ENCODE assay signal across 15 mouse cellular contexts in genomic region chr4:62293219-62293861, GRCm38 (mm10). TPM values are rescaled to one million over a fixed set of nuclear protein-coding genes. Genes with fewer than 3 reads are reported as not detected.
DNase-seq lines count a peak whose midpoint lies in the region; ATAC-seq lines count a peak whose summit lies in the region.
"Had no signal": no experiment of that assay in that cellular context is flagged by ENCODE, and none has a peak within 500 bp of the region (broad histone marks: within the 10 kb centered on the region; RNA-seq: fewer than 3 reads in every experiment).

No protein-coding gene starts in this region.

- peaks cover 17% of the 10 kb centered on the region for H3K4me1 ChIP-seq in kidney, embryonic 14.5 days (ENCODE audit: control insufficient read depth, insufficient read depth, low read length)
- H3K4me1 ChIP-seq in kidney, embryonic 16.5 days (ENCODE audit: insufficient read depth, low read length): peaks cover 15% of the 10 kb centered on the region; the same call in 1 of the 2 replicates
- H3K4me1 ChIP-seq in hindbrain, embryonic 14.5 days (replicated peaks; ENCODE audit: control insufficient read depth, insufficient read depth, low read length): 0 out of 2 replicates have a peak, but pooled peaks cover 9% of the 10 kb centered on the region
- H3K4me1 ChIP-seq in neural tube, embryonic 13.5 days (replicated peaks): peaks cover 25% of the 10 kb centered on the region
- H3K4me1 ChIP-seq: embryonic facial prominence, embryonic 15.5 days; limb, embryonic 13.5 days had no signal

- no peak overlapping the region for H3K9ac ChIP-seq in kidney, embryonic 14.5 days (ENCODE audit: low read depth, low read length)
- H3K9ac ChIP-seq in kidney, embryonic 16.5 days (replicated peaks; ENCODE audit: low read length): no peak overlapping the region
- 0 out of 2 replicates have a peak overlapping the region, but pooled peaks have one; percentile 11 for H3K9ac ChIP-seq in hindbrain, embryonic 14.5 days
- peak overlapping the region; percentile 38; the same call in 1 of the 2 replicates for H3K9ac ChIP-seq in neural tube, embryonic 13.5 days
- H3K9ac ChIP-seq: embryonic facial prominence, embryonic 15.5 days; heart, embryonic 13.5 days; limb, embryonic 13.5 days; liver, postnatal 0 days had no signal

- peak; percentile 73 for DNase-seq in right cerebral cortex, adult 18-20 months
- no peak for DNase-seq in right cerebral cortex, postnatal 4 days
- DNase-seq in hindbrain, embryonic 14.5 days (ENCODE audit: low spot score): no peak
- DNase-seq in cerebellum, adult 9-11 months: no peak
- DNase-seq: gastrocnemius, postnatal 14 days; liver, postnatal 0 days; thymus, postnatal 36 days had no signal

- H3K4me2 ChIP-seq in kidney, embryonic 14.5 days (replicated peaks; ENCODE audit: low read depth, low read length): no peak overlapping the region
- no peak overlapping the region for H3K4me2 ChIP-seq in kidney, embryonic 16.5 days (replicated peaks; ENCODE audit: low read depth, low read length)
- no peak overlapping the region for H3K4me2 ChIP-seq in hindbrain, embryonic 14.5 days (replicated peaks)
- no peak overlapping the region for H3K4me2 ChIP-seq in neural tube, embryonic 13.5 days
- H3K4me2 ChIP-seq: embryonic facial prominence, embryonic 15.5 days; heart, embryonic 13.5 days; limb, embryonic 13.5 days had no signal

- WGBS in kidney, embryonic 14.5 days: 37% methylated on average over 10 of the region's 10 CpGs
- WGBS in kidney, embryonic 16.5 days: 36% methylated on average over 10 of the region's 10 CpGs
- 52% methylated on average over 10 of the region's 10 CpGs for WGBS in hindbrain, embryonic 14.5 days
- WGBS in neural tube, embryonic 13.5 days: 35% methylated on average over 10 of the region's 10 CpGs

- H3K36me3 ChIP-seq in kidney, embryonic 14.5 days (ENCODE audit: control insufficient read depth, insufficient read depth, low read length): peaks cover 5% of the 10 kb centered on the region; the same call in 1 of the 2 replicates
- H3K36me3 ChIP-seq in kidney, embryonic 16.5 days (ENCODE audit: insufficient read depth, low read length): peaks cover 7% of the 10 kb centered on the region
- peaks cover 33% of the 10 kb centered on the region for H3K36me3 ChIP-seq in hindbrain, embryonic 14.5 days (replicated peaks; ENCODE audit: control insufficient read depth, insufficient read depth)
- peaks cover 40% of the 10 kb centered on the region for H3K36me3 ChIP-seq in neural tube, embryonic 13.5 days

- no peaks in the 10 kb centered on the region for H3K9me3 ChIP-seq in kidney, embryonic 14.5 days (ENCODE audit: control insufficient read depth, low read length)
- no peaks in the 10 kb centered on the region for H3K9me3 ChIP-seq in kidney, embryonic 16.5 days (ENCODE audit: low read length)
- H3K9me3 ChIP-seq in hindbrain, embryonic 14.5 days (ENCODE audit: control insufficient read depth, low read length): no peaks in the 10 kb centered on the region
- no peaks in the 10 kb centered on the region for H3K9me3 ChIP-seq in neural tube, embryonic 13.5 days
- H3K9me3 ChIP-seq: embryonic facial prominence, embryonic 15.5 days; heart, embryonic 13.5 days; limb, embryonic 13.5 days had no signal

- H3K27ac ChIP-seq in kidney, embryonic 14.5 days (ENCODE audit: low read depth, low read length): no peak overlapping the region
- H3K27ac ChIP-seq in kidney, embryonic 16.5 days (ENCODE audit: low read length): no peak overlapping the region
- 0 out of 2 replicates have a peak overlapping the region, but pooled peaks have one; percentile 9 for H3K27ac ChIP-seq in hindbrain, embryonic 14.5 days
- H3K27ac ChIP-seq in neural tube, embryonic 13.5 days (replicated peaks): no peak overlapping the region; the same call in 1 of the 2 replicates
- H3K27ac ChIP-seq: embryonic facial prominence, embryonic 15.5 days; heart, embryonic 13.5 days; limb, embryonic 13.5 days had no signal

- 0 out of 2 replicates have a peak, but pooled peaks have one; percentile 18 for ATAC-seq in kidney, embryonic 14.5 days (ENCODE audit: low FRiP score, low TSS enrichment)
- no peak for ATAC-seq in kidney, embryonic 16.5 days (ENCODE audit: low FRiP score, low TSS enrichment)
- ATAC-seq in hindbrain, embryonic 14.5 days (ENCODE audit: low FRiP score): no peak
- ATAC-seq in neural tube, embryonic 13.5 days (ENCODE audit: low read depth): peak; percentile 57
- ATAC-seq: forebrain, embryonic 14.5 days; liver, postnatal 0 days had no signal

- H3K27me3 ChIP-seq in kidney, embryonic 14.5 days (ENCODE audit: control insufficient read depth, insufficient read depth, low read length): no peaks in the 10 kb centered on the region
- H3K27me3 ChIP-seq in kidney, embryonic 16.5 days (ENCODE audit: insufficient read depth, low read length): no peaks in the 10 kb centered on the region
- H3K27me3 ChIP-seq in hindbrain, embryonic 14.5 days (ENCODE audit: control insufficient read depth, insufficient read depth, low read length): no peaks in the 10 kb centered on the region
- no peaks in the 10 kb centered on the region for H3K27me3 ChIP-seq in neural tube, embryonic 13.5 days
- H3K27me3 ChIP-seq: CH12.LX; embryonic facial prominence, embryonic 15.5 days; heart, embryonic 13.5 days; limb, embryonic 13.5 days had no signal

- H3K4me3 ChIP-seq in kidney, embryonic 14.5 days (ENCODE audit: low read length): no peak overlapping the region
- no peak overlapping the region for H3K4me3 ChIP-seq in kidney, embryonic 16.5 days (ENCODE audit: low read length)
- H3K4me3 ChIP-seq in hindbrain, embryonic 14.5 days (replicated peaks; ENCODE audit: low read length): no peak overlapping the region
- H3K4me3 ChIP-seq in neural tube, embryonic 13.5 days: no peak overlapping the region
- H3K4me3 ChIP-seq: embryonic facial prominence, embryonic 15.5 days; heart, embryonic 13.5 days; limb, embryonic 13.5 days had no signal

RNA-seq across cellular contexts. Expression of gene Slc31a2, which starts 31.0 kb away (rescaled TPM):
- 18.0 and 19.9 TPM in 2 replicates for polyA plus RNA-seq in kidney, embryonic 14.5 days (2014; fragmentation: Nextera tagmentation; extraction: Ambion mirVana)
- 30.7 and 31.9 TPM in 2 replicates for polyA plus RNA-seq in kidney, embryonic 16.5 days (2015; fragmentation: Nextera tagmentation; extraction: Ambion mirVana)
- polyA plus RNA-seq in hindbrain, embryonic 14.5 days (2014; fragmentation: Nextera tagmentation; extraction: Ambion mirVana): 12.6 and 14.4 TPM in 2 replicates
- polyA plus RNA-seq in neural tube, embryonic 13.5 days (2015; fragmentation: Nextera tagmentation; extraction: Ambion mirVana): 17.7 and 18.1 TPM in 2 replicates

Comparison
In these comparisons a context has a peak if more than half of its experiments do, and no peak if none do; other contexts are left out.
1. ATAC-seq: peak in kidney, embryonic 14.5 days (single experiment) and neural tube, embryonic 13.5 days (single experiment); none in kidney, embryonic 16.5 days (single experiment) and hindbrain, embryonic 14.5 days (single experiment).
2. H3K9ac ChIP-seq: peak in hindbrain, embryonic 14.5 days (single experiment) and neural tube, embryonic 13.5 days (single experiment); none in kidney, embryonic 14.5 days (single experiment) and kidney, embryonic 16.5 days (single experiment).